Mouse (Mus musculus): ENCODE measurements around the gene Spata31d1b.
"Not testable (repeated sequence)": the region's sequence is repeated elsewhere in the genome, so short reads cannot be mapped to it uniquely, and the experiment has no call there.

The Spata31d1b gene

DNA sequence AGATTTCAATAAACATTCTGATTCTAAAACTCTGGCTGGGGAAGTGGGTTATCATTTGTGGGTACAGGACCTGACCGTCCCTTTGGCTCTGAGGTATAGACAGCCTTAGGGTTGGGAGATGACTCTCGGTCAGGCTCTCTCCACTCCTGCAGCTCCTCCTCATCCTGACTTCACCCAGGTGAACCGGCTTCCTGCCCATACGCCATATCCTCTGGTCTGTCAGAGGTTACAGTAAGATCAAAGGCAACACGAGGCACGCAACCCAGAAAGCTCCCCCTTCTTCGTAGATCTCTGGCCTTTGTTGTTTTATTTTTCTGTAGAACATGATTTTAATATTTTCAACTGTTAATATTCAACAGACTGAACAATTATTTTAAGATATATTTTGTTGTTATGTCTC, 16.3 kb upstream of the Spata31d1b start:
- DNase-seq = peak; percentile 13 to 36

DNA sequence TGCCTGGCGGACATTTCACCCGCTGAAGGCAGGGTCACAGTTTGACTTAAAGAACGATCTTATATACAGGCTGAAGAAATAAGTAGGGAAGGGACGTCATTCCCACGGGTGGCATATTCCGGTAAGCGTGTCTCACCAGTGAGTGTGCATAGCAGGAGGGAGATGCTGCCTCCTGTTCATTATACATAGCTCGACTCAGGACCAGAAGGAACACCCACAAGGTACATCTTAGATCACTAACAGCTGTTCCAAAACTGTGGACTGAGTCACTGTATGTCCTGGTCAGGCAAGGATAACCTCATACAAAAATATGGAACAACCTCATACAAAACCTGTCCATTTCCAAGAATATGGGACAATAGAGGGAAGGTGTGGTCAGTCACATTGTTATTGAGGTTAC, 13.0 kb upstream of the Spata31d1b start:
- DNase-seq = no peak

DNA sequence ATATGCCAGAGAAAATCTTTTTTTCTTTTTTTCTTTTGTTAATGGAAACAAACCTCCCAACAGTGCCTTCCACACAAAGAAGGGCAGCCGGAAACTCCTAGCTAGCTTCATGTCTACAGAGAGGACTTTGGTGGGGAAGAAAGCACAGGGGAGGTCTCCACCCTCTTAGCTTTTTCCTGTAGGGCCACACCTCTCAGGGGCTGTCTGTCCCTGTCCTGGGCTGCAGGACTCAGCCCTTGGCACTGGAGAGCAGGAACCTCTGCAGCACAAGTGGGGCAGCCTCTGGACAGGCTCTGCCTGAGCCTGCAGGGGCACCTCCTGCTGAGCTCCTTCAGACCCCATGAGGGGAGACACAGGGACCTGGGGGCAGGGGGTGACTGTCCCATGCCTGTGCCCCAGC, 11.9 kb upstream of the Spata31d1b start:
- not testable (repeated sequence) for DNase-seq

DNA sequence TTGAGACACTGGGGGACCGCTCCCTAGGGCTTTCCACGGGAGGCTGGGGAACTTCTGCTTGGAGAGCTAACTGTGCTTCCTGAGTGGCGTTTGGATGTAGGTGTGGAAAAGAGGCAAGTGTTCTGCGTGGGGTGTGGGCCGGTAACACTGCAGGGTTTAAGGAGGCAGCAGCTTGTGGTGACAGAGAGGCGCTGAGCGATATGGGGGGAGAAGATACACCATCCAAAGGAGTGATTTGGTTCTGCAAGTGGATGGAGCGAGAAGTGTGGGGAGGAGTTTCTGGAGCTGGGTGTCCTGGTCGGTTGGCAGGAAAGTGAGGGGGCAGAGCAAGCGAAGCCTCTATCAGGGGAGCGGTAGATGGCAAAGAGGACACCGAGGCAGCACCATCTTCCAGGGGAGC, 8.6 kb upstream of the Spata31d1b start:
- no peak for DNase-seq

DNA sequence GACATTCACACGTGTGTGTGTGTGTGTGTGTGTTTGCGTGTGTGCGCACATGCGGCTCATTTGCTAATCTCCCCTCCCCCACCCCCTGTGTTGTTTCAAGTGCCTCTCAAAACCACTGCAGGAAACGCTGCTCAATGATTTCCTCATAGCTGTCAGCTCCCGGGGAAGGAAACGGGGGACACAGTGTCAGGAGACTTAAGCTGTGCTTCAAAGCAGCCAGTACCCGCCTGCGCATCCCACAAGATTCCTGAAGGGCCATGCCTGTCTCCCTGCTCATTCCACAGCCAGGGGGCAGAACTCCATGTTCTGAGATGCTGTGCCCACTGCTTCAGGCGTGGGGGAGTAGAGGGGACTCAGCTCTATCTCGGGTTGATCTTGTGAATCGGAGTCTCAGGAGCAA, 7.5 kb upstream of the Spata31d1b start:
- DNase-seq = peak; percentile 25

DNA sequence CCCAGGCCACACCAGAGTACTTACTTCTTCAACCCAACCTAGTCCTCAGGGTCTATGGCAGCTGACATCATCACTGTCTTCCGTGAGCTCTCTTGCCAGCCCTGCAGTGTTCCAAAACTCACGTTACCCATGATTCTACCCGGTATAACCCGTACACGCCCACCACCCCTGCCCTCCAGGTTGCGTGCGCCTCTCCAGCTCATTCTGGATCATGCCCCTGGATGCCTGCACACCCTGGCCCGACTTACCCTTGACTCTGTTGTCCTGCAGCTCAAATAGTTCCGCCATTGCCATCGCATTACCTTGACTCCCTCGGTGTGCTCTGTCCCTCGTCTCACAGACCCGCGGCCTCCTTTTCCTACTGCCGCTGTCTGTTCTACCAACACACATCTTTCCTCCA, 1.9 kb upstream of the Spata31d1b start, which contains the start of gene Spata31d1a:
TSS of gene Spata31d1a (minus strand) at position 101 of the 400 bp plus-strand sequence.
- no peak for DNase-seq

DNA sequence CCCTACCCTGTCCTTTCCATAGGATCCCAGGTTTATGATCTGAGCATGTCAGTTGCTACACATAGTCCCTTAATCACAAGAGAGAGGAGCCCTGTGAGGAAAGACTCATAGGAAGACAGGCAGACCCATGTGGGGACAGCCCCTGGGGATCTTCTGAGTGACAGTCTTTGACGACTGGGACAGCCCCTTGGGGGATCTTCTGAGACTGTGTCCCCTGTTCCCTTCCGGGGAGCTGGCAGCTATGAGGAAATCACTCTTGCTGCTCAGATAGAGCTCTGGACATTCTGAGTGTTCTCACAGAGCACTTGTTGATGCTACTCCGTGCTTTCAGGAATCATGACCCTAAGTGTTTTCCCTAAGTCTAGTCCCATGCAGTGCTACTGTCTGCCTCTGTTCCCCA, 1.6 kb downstream of the Spata31d1b start:
- no peak for DNase-seq

DNA sequence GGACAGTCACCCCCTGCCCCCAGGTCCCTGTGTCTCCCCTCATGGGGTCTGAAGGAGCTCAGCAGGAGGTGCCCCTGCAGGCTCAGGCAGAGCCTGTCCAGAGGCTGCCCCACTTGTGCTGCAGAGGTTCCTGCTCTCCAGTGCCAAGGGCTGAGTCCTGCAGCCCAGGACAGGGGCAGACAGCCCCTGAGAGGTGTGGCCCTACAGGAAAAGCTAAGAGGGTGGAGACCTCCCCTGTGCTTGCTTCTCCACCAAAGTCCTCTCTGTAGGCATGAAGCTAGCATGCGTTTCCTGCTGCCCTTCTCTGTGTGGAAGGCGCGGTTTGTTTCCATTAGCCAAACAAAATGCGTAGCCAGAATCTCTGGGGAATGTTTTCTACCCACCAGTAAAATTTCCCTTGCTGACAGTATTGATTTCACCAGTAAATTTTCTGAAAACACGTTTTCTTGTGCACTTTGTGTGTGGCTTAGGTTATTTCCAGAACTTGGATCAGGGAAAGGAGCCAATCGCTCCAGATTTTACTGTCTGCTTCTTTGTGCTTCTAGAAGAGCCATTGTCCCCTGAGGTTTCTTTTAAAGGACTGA, 6.9 kb downstream of the Spata31d1b start:
- not testable (repeated sequence) for DNase-seq

DNA sequence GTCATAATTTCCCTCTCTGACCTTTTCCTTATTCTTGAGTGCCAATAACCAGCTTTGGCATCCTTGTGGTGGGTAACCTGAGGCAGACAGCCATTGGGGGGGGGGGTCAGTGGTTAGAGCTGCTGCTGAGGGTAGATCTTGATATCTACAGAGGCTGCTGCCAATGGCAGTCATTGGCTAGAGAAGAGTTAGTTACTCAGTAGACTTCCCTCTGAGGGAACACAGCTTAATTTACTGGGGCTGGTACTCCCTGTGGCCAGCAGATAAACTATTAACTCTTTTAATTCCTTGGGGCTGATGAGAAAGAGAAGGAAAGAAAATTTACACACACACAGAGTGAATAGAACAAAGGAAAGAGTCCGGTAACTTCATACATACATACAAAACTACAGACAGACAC, 7.4 kb downstream of the Spata31d1b start:
- no peak for DNase-seq

DNA sequence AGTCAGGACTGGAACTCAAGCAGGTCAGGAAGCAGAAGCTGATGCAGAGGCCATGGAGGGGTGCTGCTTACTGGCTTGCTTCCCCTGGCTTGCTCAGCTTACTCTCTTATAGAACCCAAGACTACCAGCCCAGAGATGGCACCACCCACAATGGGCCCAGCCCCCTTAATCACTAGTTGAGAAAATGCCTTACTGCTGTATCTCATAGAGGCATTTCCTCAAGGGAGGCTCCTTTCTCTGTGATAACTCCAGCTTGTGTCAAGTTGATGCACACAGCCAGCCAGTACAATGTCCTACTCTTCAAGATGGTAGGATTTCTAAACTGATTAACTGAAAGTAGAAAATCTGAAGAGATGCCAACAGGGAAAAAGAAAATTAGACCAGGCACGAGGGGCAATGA, 10.0 kb downstream of the Spata31d1b start:
- not testable (repeated sequence) for DNase-seq

DNA sequence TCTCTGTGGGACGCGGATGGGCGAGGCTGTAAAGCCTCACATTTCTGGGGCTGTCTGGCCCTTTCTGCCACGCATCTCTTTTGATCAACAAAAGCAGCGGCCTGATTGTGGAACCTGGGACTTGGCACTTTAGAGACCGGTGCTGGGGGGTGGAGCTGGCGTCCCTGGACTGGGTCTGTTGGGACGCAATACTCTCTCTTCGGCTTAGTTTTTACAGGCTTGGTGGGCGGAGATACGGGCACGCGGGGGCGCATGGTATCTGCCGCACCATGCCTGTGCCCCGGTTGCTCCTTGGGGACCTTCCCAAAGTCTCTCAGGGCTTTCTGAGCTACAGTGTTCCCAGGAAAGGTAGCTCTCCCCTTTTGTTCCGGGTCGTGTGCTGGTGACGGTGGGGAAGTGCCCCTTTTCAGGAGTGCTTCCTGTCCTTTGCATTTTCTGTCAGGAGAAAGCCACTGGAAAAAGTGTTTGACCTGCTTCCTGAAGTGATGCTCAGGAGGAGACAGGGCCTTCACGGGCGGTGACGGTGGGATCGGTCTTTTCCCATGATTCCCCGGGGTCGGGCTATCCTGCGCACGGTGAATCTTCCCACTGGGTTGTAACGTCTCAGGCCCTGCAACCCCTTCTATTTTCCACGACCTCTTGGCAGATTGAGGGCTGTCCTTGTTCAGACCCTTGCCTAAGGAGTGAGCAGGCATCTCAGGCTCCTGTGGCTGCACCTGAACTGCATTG, 14.2 kb downstream of the Spata31d1b start:
- DNase-seq = no peak

DNA sequence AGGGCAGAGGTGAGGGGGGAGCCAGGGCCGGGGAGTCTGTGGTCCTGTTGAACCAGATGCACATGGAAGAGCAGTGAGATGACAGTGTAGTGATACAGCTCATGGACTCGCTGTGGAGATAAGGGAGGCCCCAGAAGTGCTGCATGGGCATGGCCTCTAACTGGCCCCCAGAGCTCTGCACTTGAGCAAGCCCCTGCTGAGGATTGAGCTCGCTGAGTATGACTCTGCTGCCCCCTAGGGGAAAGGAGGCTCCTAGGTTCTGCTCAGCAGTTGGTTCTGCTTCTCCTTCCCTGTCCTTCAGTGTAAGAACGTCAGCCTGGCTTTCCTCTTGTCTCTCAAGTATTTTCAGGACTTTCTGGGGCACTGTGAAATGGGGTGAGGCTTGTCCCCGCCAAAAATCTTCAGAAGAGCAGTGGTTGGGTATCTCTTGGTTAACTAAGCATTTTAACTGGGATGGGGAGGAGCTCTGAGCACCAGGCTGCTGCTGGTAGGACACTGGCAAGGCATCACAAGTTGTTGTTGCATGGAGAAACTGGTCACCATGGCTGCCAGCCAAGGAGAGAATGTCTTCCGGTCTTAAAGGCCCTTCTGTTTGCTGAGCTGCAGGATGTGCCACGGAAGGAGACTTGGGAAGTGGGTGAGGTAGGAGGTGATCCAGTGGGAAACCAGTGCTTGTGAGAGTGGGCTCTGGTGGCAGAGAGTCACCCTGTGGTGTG, 16.5 kb downstream of the Spata31d1b start:
- DNase-seq = peak; percentile 72 to 74

DNA sequence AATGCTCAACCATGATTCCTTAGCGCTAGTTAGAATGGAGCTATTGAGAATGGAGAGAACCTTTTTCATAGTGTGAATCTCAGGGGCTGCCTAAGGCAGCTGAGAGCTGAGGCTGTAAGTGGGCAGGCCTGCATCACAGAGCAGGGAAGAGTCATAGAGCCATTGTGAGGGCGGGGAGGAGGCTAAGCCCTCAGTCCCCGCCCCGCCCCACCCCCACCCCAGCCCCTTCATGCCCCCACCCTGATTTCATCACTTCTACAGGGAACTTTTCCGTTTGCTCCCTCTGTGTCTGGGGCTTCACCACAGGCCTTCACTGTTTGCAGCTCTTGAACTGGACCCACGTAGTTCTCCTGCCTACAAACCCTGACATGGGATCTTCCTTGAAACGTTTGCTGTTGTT, 19.6 kb downstream of the Spata31d1b start, which contains the start of gene Spata31d1d:
TSS of gene Spata31d1d (minus strand) at position 101 of the 400 bp plus-strand sequence.
- DNase-seq = no peak

DNA sequence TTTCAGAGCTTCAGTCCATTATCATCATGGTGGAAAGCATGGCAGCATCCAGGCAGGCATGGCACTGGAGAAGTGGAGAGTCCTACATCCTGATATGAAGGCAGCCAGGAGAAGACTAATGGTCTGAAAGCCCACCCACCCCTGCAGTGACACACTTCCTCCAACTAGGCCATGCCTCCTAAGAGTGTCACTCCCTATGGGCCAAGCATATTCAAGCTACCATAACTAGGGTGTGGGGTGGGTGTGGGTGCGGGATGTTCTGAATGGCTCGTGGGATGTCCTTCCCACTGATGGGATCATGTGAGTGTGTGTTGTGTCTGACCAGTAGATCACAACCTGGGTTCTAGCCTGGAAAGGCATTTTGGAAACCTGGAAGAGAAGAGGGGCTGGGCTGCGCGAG, 21.9 kb downstream of the Spata31d1b start:
- DNase-seq = no peak

DNA sequence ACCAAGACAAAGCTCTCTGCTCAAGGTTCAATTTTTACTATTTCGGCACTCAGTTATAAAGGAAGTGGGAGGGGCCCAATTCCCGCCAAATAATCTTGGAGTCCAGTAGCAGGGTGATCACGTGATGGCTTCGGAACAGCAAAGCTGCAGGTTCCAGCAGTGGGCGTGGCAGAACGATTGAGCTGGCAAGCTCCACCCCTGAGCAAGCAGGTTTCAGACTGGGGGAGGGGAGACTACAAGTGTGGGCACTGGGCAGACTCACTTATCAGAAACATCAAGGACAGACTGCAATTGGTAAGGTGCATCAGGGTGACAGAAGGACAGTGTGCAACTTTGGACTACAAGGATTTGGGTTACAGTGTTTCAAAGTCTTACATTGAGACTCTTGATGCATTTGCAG, 22.3 kb downstream of the Spata31d1b start:
- not testable (repeated sequence) for DNase-seq

DNA sequence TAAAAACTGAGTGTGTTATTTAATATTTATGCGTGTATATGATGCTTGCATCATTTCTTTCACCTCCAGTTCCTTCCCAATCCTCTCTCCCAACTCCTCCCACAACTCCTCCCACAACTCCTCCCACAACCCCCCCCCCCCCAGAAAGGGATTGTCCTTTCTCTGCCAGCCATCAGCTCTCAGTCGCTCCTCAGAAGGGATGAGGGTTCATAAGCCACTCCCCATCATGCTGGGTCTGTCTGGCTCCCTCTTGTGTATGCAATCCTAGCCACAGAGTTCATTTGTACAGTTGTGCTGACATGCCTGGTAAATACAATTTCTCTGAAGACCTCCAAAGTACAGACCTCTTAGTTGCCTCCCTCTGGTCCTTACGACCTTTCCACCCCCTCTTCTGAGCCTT, 23.1 kb downstream of the Spata31d1b start:
- no peak for DNase-seq

DNA sequence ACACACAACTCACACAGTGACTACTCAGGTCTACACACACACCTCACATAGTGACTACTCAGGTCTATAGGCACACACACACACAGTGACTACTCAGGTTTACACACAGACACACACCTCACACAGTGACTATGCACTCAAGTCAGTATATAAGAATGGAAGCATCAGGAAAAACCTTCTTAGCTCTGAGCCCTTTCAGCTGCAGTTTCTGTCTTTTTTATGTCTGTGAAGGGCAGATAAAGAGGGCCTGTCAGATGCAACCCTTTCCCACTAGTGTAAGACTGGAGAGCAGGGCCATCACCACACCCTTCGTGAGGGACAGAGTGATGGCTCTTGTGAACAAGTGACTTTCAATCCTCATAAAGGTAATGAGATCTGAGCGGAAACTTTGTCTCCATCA, 26.4 kb downstream of the Spata31d1b start:
- DNase-seq = no peak

DNA sequence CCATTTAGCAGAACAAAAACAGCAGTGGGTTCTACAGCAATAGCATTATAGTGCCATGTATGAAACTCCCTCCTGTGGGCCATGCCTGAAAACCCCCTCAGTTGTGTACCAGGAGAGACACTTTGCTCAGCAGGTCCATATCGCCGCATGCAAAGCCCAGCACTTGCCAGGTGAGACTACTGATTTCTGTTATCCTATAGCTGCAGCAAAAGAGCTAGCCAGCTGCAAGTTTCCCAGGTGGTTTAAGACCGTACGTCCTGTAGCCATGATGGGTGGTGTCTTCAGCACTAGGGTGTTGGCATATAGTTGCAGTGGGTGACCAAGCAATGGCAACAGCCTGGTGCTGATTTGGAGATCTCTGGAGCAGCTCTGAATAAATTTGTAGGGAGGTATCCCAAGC, 27.3 kb downstream of the Spata31d1b start:
- no peak for DNase-seq

DNA sequence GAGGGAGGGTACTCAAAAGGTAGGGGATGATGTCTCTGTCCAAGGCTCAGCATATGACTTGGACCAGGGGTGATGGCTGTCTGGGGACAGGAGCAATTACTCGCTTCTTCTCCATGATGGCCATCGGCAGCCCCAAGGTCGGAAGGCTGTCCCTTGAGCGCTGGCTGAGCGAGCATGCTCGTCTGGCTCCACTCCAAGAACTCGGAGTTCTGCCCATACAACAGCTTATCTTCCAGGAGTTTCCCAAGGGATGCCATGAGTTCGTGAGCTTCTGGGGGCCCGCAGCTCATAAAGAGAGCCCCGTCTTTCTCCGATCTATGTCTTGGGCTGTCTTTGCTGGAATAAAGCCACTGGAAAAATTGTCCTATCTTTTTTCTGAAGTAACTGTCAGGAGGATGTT, 29.0 kb downstream of the Spata31d1b start:
- no peak for DNase-seq

DNA sequence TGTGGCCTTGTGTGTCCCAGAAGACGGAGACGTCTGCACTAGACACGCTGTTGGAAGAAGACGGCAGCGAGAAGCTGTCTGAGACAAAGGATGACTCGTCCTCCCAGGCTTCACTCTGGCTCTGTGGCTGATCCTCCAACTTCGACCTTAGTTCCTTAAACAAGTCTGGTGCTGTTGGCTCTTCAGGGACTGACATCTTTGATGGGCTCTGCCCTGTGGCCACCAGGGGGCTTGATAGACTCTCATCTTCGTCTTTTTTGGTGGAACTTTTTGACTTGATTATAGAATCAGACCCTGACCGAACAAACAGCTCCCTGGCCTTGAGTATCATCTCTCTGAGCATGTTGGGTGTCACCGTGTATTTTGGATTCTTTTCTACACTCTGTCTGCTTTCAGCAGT, 29.6 kb downstream of the Spata31d1b start:
- no peak for DNase-seq

DNA sequence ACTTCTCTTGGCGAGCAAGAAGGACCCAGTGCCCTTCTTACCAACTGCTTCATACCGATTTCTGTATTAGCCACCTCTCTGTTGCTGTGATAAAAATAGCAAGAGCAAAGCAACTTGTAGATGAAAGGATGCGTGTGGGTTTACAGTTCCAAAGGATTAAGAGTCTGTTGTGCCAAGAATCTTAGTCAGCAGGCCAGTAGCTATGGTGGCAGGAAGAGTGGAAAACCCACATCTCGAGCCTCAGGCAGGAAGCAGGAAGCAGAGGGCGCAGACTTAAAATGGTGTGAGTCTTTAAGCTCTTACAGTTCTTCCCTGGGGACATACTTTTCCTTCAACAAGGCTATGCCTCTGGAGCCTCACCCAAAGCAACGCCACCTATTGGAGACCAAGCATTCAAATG, 33.4 kb downstream of the Spata31d1b start:
- DNase-seq = no peak

DNA sequence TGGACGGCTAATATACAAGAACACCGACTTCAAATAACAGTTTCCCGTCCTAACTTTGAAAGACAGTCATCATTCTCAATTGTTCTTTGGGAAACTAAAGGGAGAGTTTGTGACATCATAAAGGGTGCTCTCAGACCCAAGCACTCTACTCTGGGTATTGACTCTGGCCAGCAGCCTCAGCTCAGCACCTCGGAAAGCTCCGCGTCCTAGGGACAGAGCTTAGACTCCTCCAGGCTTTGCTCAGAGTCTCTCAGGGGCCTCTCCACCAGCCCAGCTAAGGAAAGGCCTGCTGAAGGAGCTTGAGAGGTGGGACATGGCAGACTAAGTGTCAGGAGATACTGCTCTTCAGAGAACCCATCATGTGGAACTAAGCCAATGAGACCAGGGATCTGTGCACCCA, 34.1 kb downstream of the Spata31d1b start:
- no peak for DNase-seq

DNA sequence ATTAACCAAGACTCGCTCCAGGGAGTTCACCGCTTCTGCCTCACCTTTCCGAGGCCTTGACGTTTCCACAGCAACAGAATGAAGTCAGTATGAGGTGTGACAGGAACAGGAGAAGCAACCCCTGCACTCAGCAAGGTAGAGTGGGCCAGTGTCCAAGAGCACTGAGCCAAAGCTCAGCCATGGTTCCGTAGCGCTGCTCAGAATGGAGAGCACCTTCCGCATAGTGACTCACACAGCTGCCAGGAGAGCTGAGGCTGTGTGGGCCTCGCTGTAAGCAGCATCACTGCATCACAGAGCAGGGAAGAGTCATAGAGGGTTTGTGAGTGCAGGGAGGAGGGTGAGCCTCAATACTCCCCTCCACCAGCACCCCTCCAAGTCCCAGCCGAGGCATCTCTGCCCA, 34.6 kb downstream of the Spata31d1b start, which contains the start of gene 1700014D04Rik:
TSS of gene 1700014D04Rik (minus strand) at position 42 of the 400 bp plus-strand sequence.
- DNase-seq = no peak

DNA sequence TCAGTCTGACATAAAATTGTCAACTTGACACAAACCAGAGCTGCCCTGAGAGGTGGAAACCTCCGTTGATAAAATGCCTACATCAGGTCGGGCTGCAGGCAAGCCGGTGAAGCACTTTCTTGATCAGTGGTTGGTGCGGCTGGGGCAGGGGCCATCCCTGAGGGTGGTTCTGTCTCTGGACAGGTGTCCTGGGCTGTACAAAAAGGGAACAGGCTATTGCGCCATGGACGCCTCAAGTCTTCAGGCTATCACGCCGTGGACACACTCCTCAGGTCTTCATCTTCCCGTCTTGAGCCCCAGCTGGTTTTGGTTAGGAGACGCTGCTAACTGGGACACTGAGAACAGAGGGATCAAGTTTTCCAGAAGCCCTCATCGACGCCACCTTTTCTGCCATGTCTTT, 38.2 kb downstream of the Spata31d1b start:
- no peak for DNase-seq

Measured in thymus, postnatal 36 days (tissue).